Mouse (Mus musculus) naive thymus-derived CD4-positive, alpha-beta T cell, adult 2 months (primary cell): ENCODE results near the gene Snx1.

Experiments used
- DNase-seq: peaks from one replicate; pipeline ENCODE4 v3.0.0-alpha.2; 2011; ENCODE audit warnings: low read depth

Gene Snx1

GRCm38 (mm10) chr9:66126456-66127192 is at the start of gene Snx1, which contains the start of gene Ciao2a:
Gene Snx1 (minus strand): TSS chr9:66126587.
Gene Ciao2a (plus strand): TSS chr9:66126611.
- peak; percentile 96 for DNase-seq

GRCm38 (mm10) chr9:66174985-66175384 is 48.6 kb upstream of the Snx1 start:
- no peak for DNase-seq

GRCm38 (mm10) chr9:66173316-66173855 is 47.0 kb upstream of the Snx1 start:
- DNase-seq, result no peak

- no peak for DNase-seq
Observed at GRCm38 (mm10) chr9:66171275-66171921, 45.0 kb upstream of the Snx1 start.

- no peak for DNase-seq
Observed at GRCm38 (mm10) chr9:66170506-66170905, 44.1 kb upstream of the Snx1 start.

GRCm38 (mm10) chr9:66168233-66168632 is 41.8 kb upstream of the Snx1 start:
- no peak for DNase-seq

- no peak for DNase-seq
Observed at GRCm38 (mm10) chr9:66167222-66167621, 40.8 kb upstream of the Snx1 start.

GRCm38 (mm10) chr9:66162995-66163394 is 36.6 kb upstream of the Snx1 start:
- no peak for DNase-seq

- no peak for DNase-seq
Observed at GRCm38 (mm10) chr9:66160155-66160554, 33.8 kb upstream of the Snx1 start.

GRCm38 (mm10) chr9:66158885-66159430 is 32.6 kb upstream of the Snx1 start:
- no peak for DNase-seq

GRCm38 (mm10) chr9:66157958-66158830 is 31.8 kb upstream of the Snx1 start, which contains the start of gene Dapk2:
Gene Dapk2 (plus strand): TSS chr9:66158223.
- peak; percentile 58 for DNase-seq

GRCm38 (mm10) chr9:66155534-66155933 is 29.1 kb upstream of the Snx1 start:
- DNase-seq, result no peak

- no peak for DNase-seq
Observed at GRCm38 (mm10) chr9:66154013-66154412, 27.6 kb upstream of the Snx1 start.

- DNase-seq, result no peak
Observed at GRCm38 (mm10) chr9:66153594-66153993, 27.2 kb upstream of the Snx1 start.

- DNase-seq, result no peak
Observed at GRCm38 (mm10) chr9:66152011-66152410, 25.6 kb upstream of the Snx1 start.

- no peak for DNase-seq
Observed at GRCm38 (mm10) chr9:66146141-66146540, 19.8 kb upstream of the Snx1 start.

- DNase-seq, result peak; percentile 83
Observed at GRCm38 (mm10) chr9:66144248-66144647, 17.9 kb upstream of the Snx1 start.

- no peak for DNase-seq
Observed at GRCm38 (mm10) chr9:66142265-66142664, 15.9 kb upstream of the Snx1 start.

- DNase-seq, result no peak
Observed at GRCm38 (mm10) chr9:66138193-66138592, 11.8 kb upstream of the Snx1 start.

- peak; percentile 59 for DNase-seq
Observed at GRCm38 (mm10) chr9:66135967-66136366, 9.6 kb upstream of the Snx1 start.

GRCm38 (mm10) chr9:66131466-66131865 is 5.1 kb upstream of the Snx1 start:
- DNase-seq, result no peak

GRCm38 (mm10) chr9:66127884-66128283 is 1.5 kb upstream of the Snx1 start:
- DNase-seq, result no peak
